Mouse (Mus musculus) E14TG2a.4 (cell line): ENCODE data around the gene Anapc15-ps.

Experiments
- H3K27me3 ChIP-seq: 2 replicates; pipeline ENCODE4 v1.6.1; 2014; ENCODE audit warnings: low read length, control low read depth; ENCODE audit not compliant: insufficient read depth
- H3K36me3 ChIP-seq: 2 replicates; pipeline ENCODE4 v1.6.1; 2014; ENCODE audit warnings: low read length, control low read depth; ENCODE audit not compliant: insufficient read depth
- H3K4me1 ChIP-seq: replicated peaks from 2 replicates; pipeline ENCODE4 v1.6.1; 2014; ENCODE audit warnings: low read depth, low read length, control low read depth
- H3K4me3 ChIP-seq: replicated peaks from 2 replicates; pipeline ENCODE4 v1.5.1; 2014; ENCODE audit warnings: mild to moderate bottlenecking, low read length
- H3K9me3 ChIP-seq: 2 replicates; pipeline ENCODE4 v1.6.1; 2014; ENCODE audit warnings: low read length, control low read depth
- CTCF ChIP-seq: conservative IDR thresholded peaks from 2 replicates; pipeline ENCODE4 v1.5.1; 2014; ENCODE audit warnings: low read length
- NANOG ChIP-seq: IDR thresholded peaks from 2 replicates; pipeline ENCODE4 v1.6.1; 2014; ENCODE audit warnings: borderline replicate concordance, low read length, mixed read lengths
- POU5F1 ChIP-seq: IDR thresholded peaks from 2 replicates; pipeline ENCODE4 v1.6.1; 2014; ENCODE audit warnings: low read length, borderline replicate concordance

The Anapc15-ps gene

DNA sequence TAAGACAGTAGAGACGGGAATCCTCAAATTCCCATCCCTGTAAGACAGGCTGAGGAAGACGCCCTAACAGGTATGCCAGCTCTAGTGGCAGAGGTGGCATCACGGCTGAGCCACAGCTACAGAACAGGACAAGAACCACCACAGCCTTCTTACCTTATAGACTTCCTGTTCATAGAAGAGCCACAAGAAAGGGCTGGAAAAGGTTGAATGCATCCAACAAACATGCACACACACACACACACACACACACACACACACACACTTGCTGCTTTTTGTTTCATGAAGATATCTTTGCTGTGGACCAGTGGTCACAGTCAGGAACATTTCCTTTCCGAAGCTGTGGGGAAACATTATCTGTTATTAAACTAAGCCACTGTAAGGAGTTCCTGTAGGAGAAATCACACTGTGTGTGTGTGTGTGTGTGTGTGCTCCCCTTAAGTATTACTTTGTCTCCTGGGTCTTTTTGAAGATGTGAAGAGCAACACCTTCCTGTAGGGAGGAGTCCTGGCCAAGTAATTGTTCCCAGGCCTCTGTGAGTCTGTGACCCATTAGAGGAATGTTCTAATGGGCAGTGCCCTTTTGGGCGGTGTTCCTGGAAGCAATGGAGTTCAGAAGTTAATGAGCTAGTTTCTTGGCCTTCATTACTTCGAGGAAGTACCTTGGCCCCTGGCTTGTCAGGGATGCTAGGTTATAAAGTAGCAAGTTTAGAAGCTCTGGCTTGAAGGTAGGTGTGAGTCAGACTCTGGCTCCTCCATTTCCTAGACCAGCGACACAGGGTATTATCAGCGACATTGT is 25.9 kb upstream of the Anapc15-ps start:
- H3K36me3 ChIP-seq, result no peaks in the 10 kb centered on the region
- no peaks in the 10 kb centered on the region for H3K9me3 ChIP-seq
- H3K4me3 ChIP-seq, result no peak overlapping the region
- peaks cover 32% of the 10 kb centered on the region for H3K4me1 ChIP-seq
- TF ChIP-seq POU5F1 (no peak), NANOG (no peak), CTCF (no peak)
- H3K27me3 ChIP-seq, result no peaks in the 10 kb centered on the region

GRCm38 (mm10) chr10:95696253-95696641 is 23.0 kb upstream of the Anapc15-ps start:
- Histone ChIP-seq H3K4me1 (peaks cover 31% of the 10 kb centered on the region), H3K27me3 (no peaks in the 10 kb centered on the region), H3K9me3 (no peaks in the 10 kb centered on the region), H3K36me3 (no peaks in the 10 kb centered on the region), H3K4me3 (no peak overlapping the region)
- no peak for TF ChIP-seq CTCF
- no peak for TF ChIP-seq NANOG
- TF ChIP-seq POU5F1, result no peak

GRCm38 (mm10) chr10:95695603-95696252 is 22.5 kb upstream of the Anapc15-ps start:
- H3K9me3 ChIP-seq, result no peaks in the 10 kb centered on the region
- peaks cover 26% of the 10 kb centered on the region for H3K4me1 ChIP-seq
- no peak overlapping the region for H3K4me3 ChIP-seq
- H3K36me3 ChIP-seq, result no peaks in the 10 kb centered on the region
- TF ChIP-seq CTCF (no peak), POU5F1 (no peak), NANOG (no peak)
- no peaks in the 10 kb centered on the region for H3K27me3 ChIP-seq

- Histone ChIP-seq H3K9me3 (no peaks in the 10 kb centered on the region), H3K27me3 (no peaks in the 10 kb centered on the region), H3K4me1 (peaks cover 22% of the 10 kb centered on the region), H3K4me3 (no peak overlapping the region), H3K36me3 (no peaks in the 10 kb centered on the region)
- TF ChIP-seq NANOG (no peak), CTCF (no peak), POU5F1 (no peak)
These were observed 21.5 kb upstream of the Anapc15-ps start for GRCm38 (mm10) chr10:95694559-95695251.

DNA sequence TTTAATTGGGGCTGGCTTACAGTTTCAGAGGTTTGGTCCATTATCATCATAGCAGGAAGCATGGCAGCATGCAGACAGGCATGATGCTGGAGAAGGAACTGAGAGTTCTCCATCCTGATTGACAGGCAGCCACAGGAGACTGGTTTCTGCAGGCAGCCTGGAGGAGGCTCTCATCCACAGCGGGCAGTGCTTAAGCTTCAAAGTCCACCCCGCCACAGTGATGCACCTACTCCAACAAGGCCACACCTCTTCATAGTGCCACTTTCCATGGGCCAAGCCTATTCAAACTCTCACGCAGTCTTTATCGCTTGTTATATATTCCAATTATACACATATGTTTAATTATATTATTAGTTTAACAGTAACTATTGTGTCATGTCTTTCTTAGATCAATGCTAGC is 18.1 kb upstream of the Anapc15-ps start:
- no peaks in the 10 kb centered on the region for H3K9me3 ChIP-seq
- no peak for TF ChIP-seq POU5F1
- TF ChIP-seq NANOG, result no peak
- no peak for TF ChIP-seq CTCF
- no peaks in the 10 kb centered on the region for H3K27me3 ChIP-seq
- H3K36me3 ChIP-seq, result no peaks in the 10 kb centered on the region
- H3K4me3 ChIP-seq, result no peak overlapping the region
- peaks cover 36% of the 10 kb centered on the region for H3K4me1 ChIP-seq

GRCm38 (mm10) chr10:95689833-95690232 is 16.6 kb upstream of the Anapc15-ps start:
- no peak overlapping the region; the same call in 1 of the 2 replicates for H3K4me3 ChIP-seq
- H3K4me1 ChIP-seq, result peaks cover 46% of the 10 kb centered on the region
- TF ChIP-seq NANOG, result no peak
- TF ChIP-seq CTCF, result no peak
- no peaks in the 10 kb centered on the region for H3K36me3 ChIP-seq
- H3K27me3 ChIP-seq, result no peaks in the 10 kb centered on the region
- H3K9me3 ChIP-seq, result no peaks in the 10 kb centered on the region

GRCm38 (mm10) chr10:95689058-95689457 is 15.8 kb upstream of the Anapc15-ps start:
- TF ChIP-seq NANOG, result no peak
- no peak for TF ChIP-seq CTCF
- no peak for TF ChIP-seq POU5F1
- no peaks in the 10 kb centered on the region for H3K36me3 ChIP-seq
- H3K4me1 ChIP-seq, result peaks cover 46% of the 10 kb centered on the region
- 0 out of 2 replicates have a peak overlapping the region, but pooled peaks have one; percentile 3 for H3K4me3 ChIP-seq
- no peaks in the 10 kb centered on the region for H3K27me3 ChIP-seq
- H3K9me3 ChIP-seq, result no peaks in the 10 kb centered on the region

DNA sequence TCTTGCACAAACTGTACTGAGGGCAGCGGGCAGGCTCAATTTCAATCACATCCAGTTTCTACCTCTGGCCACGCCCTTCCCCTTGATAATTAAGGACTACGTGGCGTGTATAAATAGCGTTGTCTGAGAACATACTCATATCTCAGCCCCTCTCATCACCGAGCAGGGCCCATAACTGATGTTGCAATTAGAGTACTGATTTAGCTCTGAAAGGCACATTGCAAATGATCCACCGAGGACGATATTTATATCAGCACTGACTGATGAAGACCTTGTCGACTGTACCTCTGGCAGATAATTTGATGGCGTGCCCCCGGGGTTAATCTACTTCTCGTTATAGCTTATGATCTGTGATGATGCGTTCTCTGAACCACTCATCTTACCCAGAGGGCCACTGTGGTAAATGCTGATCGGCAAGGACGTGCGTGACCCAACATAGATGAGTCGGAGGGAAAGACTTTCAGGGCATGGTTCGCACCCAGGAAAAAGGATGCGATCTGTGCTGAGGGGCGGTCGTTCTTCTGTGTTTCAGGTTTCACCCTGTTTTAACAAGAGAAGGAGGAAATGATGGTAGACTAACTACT is 14.4 kb upstream of the Anapc15-ps start:
- TF ChIP-seq NANOG (no peak), CTCF (no peak), POU5F1 (no peak)
- Histone ChIP-seq H3K4me1 (peaks cover 51% of the 10 kb centered on the region), H3K27me3 (no peaks in the 10 kb centered on the region), H3K36me3 (no peaks in the 10 kb centered on the region), H3K9me3 (no peaks in the 10 kb centered on the region), H3K4me3 (no peak overlapping the region)
